Mouse (Mus musculus) midbrain, embryonic 12.5 days (tissue): ENCODE data around the gene Fxn. TPM values are rescaled to one million over a fixed set of nuclear protein-coding genes. Genes with fewer than 3 reads are reported as not detected.

ENCODE experiments used
- ATAC-seq: fragments of 200-750 bp; cut with Nextera tagmentation; 2 replicates; pipeline ENCODE4 v1.8.0; 2017; ENCODE audit warnings: low read depth, moderate TSS enrichment, moderate library complexity; ENCODE audit not compliant: low FRiP score
- H3K27ac ChIP-seq: fragments of 300-500 bp; sonication (generic); replicated peaks from 2 replicates; pipeline ENCODE4 v1.5.1; 2016; ENCODE audit warnings: mild to moderate bottlenecking
- H3K27me3 ChIP-seq: fragments of 300-500 bp; sonication (generic); 2 replicates; pipeline ENCODE4 v1.6.1; 2016; ENCODE audit warnings: mild to moderate bottlenecking
- H3K36me3 ChIP-seq: fragments of 300-500 bp; sonication (generic); 2 replicates; pipeline ENCODE4 v1.6.1; 2016
- H3K4me1 ChIP-seq: fragments of 300-500 bp; sonication (generic); 2 replicates; pipeline ENCODE4 v1.6.1; 2016
- H3K4me2 ChIP-seq: fragments of 300-500 bp; sonication (generic); replicated peaks from 2 replicates; pipeline ENCODE4 v1.6.1; 2016; ENCODE audit warnings: mild to moderate bottlenecking, moderate library complexity
- H3K4me3 ChIP-seq: fragments of 300-500 bp; sonication (generic); 2 replicates; pipeline ENCODE4 v1.5.1; 2016; ENCODE audit warnings: mild to moderate bottlenecking
- H3K9ac ChIP-seq: fragments of 300-500 bp; sonication (generic); replicated peaks from 2 replicates; pipeline ENCODE4 v1.6.1; 2016; ENCODE audit warnings: mild to moderate bottlenecking, moderate library complexity
- H3K9me3 ChIP-seq: fragments of 300-500 bp; sonication (generic); 2 replicates; pipeline ENCODE4 v1.6.1; 2016; ENCODE audit warnings: mild to moderate bottlenecking
- WGBS: fragments of 180-500 bp; shearing (Covaris S2); methylation state at CpG from one replicate; pipeline ENCODE4 v1.1.7; 2016; 5-methylcytosine and 5-hydroxymethylcytosine counted together
- polyA plus RNA-seq: library from polyadenylated mRNA; unstranded; fragments of >200 nt; fragmentation: Nextera tagmentation; extraction: Ambion mirVana; gene quantifications from 2 replicates; pipeline ENCODE4 v1.2.1, GENCODE M21; 2016

Fxn gene
- polyA plus RNA-seq, 1 experiment from 2014 or later = 49.4 TPM

- Histone ChIP-seq H3K4me3 (peak within 1 kb of the TSS; percentile 48), H3K9me3 (no peaks in the 10 kb centered on the region), H3K27ac (no peak within 1 kb of the TSS), H3K36me3 (no peaks in the 10 kb centered on the region), H3K4me1 (peaks cover 15% of the 10 kb centered on the region), H3K4me2 (peak within 1 kb of the TSS; percentile 80), H3K27me3 (peaks cover 47% of the 10 kb centered on the region), H3K9ac (peak within 1 kb of the TSS; percentile 37; the same call in 1 of the 2 replicates)
- WGBS = under 1% methylated on average over 59 of the region's 59 CpGs
- ATAC-seq = peak; percentile 41; the same call in 1 of the 2 replicates
These were observed 55.7 kb downstream of the Fxn start, which contains the start of gene Tjp2 for GRCm38 (mm10) chr19:24224500-24225304. Gene Tjp2, minus strand, starts transcription at chr19:24225030.

GRCm38 (mm10) chr19:24223851-24224251 lies 56.6 kb downstream of the Fxn start:
- 17% methylated on average over 11 of the region's 11 CpGs for WGBS
- peaks cover 47% of the 10 kb centered on the region for H3K27me3 ChIP-seq
- H3K4me3 ChIP-seq = peak overlapping the region; percentile 48; the same call in 1 of the 2 replicates
- no peak for ATAC-seq
- no peaks in the 10 kb centered on the region for H3K9me3 ChIP-seq
- H3K4me1 ChIP-seq = peaks cover 15% of the 10 kb centered on the region
- H3K27ac ChIP-seq = no peak overlapping the region
- H3K36me3 ChIP-seq = no peaks in the 10 kb centered on the region
- no peak overlapping the region for H3K9ac ChIP-seq
- H3K4me2 ChIP-seq = peak overlapping the region; percentile 80

GRCm38 (mm10) chr19:24221455-24221854 lies 59.0 kb downstream of the Fxn start:
- H3K27me3 ChIP-seq = peaks cover 44% of the 10 kb centered on the region
- no peak for ATAC-seq
- H3K9ac ChIP-seq = no peak overlapping the region
- no peak overlapping the region for H3K4me2 ChIP-seq
- no peak overlapping the region for H3K4me3 ChIP-seq
- H3K36me3 ChIP-seq = no peaks in the 10 kb centered on the region
- H3K27ac ChIP-seq = no peak overlapping the region
- H3K4me1 ChIP-seq = peaks cover 15% of the 10 kb centered on the region
- no peaks in the 10 kb centered on the region for H3K9me3 ChIP-seq
- 92% methylated on average over 4 of the region's 4 CpGs for WGBS

GRCm38 (mm10) chr19:24220795-24221445 lies 59.5 kb downstream of the Fxn start:
- no peak overlapping the region for H3K9ac ChIP-seq
- H3K4me2 ChIP-seq = no peak overlapping the region
- peaks cover 15% of the 10 kb centered on the region for H3K4me1 ChIP-seq
- H3K9me3 ChIP-seq = no peaks in the 10 kb centered on the region
- 29% methylated on average over 14 of the region's 14 CpGs for WGBS
- no peaks in the 10 kb centered on the region for H3K36me3 ChIP-seq
- H3K4me3 ChIP-seq = no peak overlapping the region
- H3K27me3 ChIP-seq = peaks cover 38% of the 10 kb centered on the region
- no peak overlapping the region for H3K27ac ChIP-seq
- ATAC-seq = no peak

- Histone ChIP-seq H3K27me3 (peaks cover 19% of the 10 kb centered on the region), H3K9ac (no peak overlapping the region), H3K4me3 (no peak overlapping the region), H3K4me2 (no peak overlapping the region), H3K36me3 (no peaks in the 10 kb centered on the region), H3K4me1 (peaks cover 6% of the 10 kb centered on the region; the same call in 1 of the 2 replicates), H3K27ac (no peak overlapping the region), H3K9me3 (no peaks in the 10 kb centered on the region)
- WGBS = 85% methylated on average over 9 of the region's 9 CpGs
- ATAC-seq = no peak
These were observed 61.4 kb downstream of the Fxn start for GRCm38 (mm10) chr19:24219011-24219410.

GRCm38 (mm10) chr19:24218291-24218690 lies 62.1 kb downstream of the Fxn start:
- no peak overlapping the region for H3K27ac ChIP-seq
- no peak overlapping the region for H3K4me3 ChIP-seq
- no peak for ATAC-seq
- no peak overlapping the region for H3K9ac ChIP-seq
- 50% methylated on average over 2 of the region's 2 CpGs for WGBS
- H3K4me1 ChIP-seq = peaks cover 7% of the 10 kb centered on the region; the same call in 1 of the 2 replicates
- peaks cover 12% of the 10 kb centered on the region for H3K27me3 ChIP-seq
- H3K9me3 ChIP-seq = no peaks in the 10 kb centered on the region
- no peak overlapping the region for H3K4me2 ChIP-seq
- no peaks in the 10 kb centered on the region for H3K36me3 ChIP-seq

- no peak for ATAC-seq
- no peak overlapping the region for H3K4me3 ChIP-seq
- H3K9me3 ChIP-seq = no peaks in the 10 kb centered on the region
- peaks cover 11% of the 10 kb centered on the region; the same call in 1 of the 2 replicates for H3K4me1 ChIP-seq
- no peaks in the 10 kb centered on the region for H3K36me3 ChIP-seq
- H3K4me2 ChIP-seq = no peak overlapping the region
- no peak overlapping the region for H3K9ac ChIP-seq
- no peak overlapping the region for H3K27ac ChIP-seq
- H3K27me3 ChIP-seq = peaks cover 8% of the 10 kb centered on the region
These were observed 62.6 kb downstream of the Fxn start for GRCm38 (mm10) chr19:24217851-24218250.

GRCm38 (mm10) chr19:24216771-24217170 lies 63.6 kb downstream of the Fxn start:
- Histone ChIP-seq H3K27ac (no peak overlapping the region), H3K27me3 (peaks cover 4% of the 10 kb centered on the region), H3K4me2 (no peak overlapping the region), H3K4me3 (no peak overlapping the region), H3K4me1 (peaks cover 12% of the 10 kb centered on the region; the same call in 1 of the 2 replicates), H3K9ac (no peak overlapping the region), H3K36me3 (no peaks in the 10 kb centered on the region), H3K9me3 (no peaks in the 10 kb centered on the region)
- 72% methylated on average over 9 of the region's 9 CpGs for WGBS
- ATAC-seq = no peak

- Histone ChIP-seq H3K4me2 (no peak overlapping the region), H3K4me1 (0 out of 2 replicates have a peak, but pooled peaks cover 6% of the 10 kb centered on the region), H3K36me3 (no peaks in the 10 kb centered on the region), H3K9me3 (no peaks in the 10 kb centered on the region), H3K27me3 (peaks cover 4% of the 10 kb centered on the region), H3K27ac (no peak overlapping the region), H3K4me3 (no peak overlapping the region), H3K9ac (no peak overlapping the region)
- ATAC-seq = no peak
- 77% methylated on average over 7 of the region's 7 CpGs for WGBS
These were observed 65.5 kb downstream of the Fxn start for GRCm38 (mm10) chr19:24214939-24215338.

GRCm38 (mm10) chr19:24213299-24213698 lies 67.1 kb downstream of the Fxn start:
- Histone ChIP-seq H3K4me1 (0 out of 2 replicates have a peak, but pooled peaks cover 6% of the 10 kb centered on the region), H3K36me3 (no peaks in the 10 kb centered on the region), H3K9ac (no peak overlapping the region), H3K4me3 (no peak overlapping the region), H3K27ac (no peak overlapping the region), H3K27me3 (peaks cover 4% of the 10 kb centered on the region), H3K4me2 (no peak overlapping the region), H3K9me3 (no peaks in the 10 kb centered on the region)
- 53% methylated on average over 7 of the region's 7 CpGs for whole genome bisulfite sequencing
- no peak for ATAC-seq

GRCm38 (mm10) chr19:24212552-24213249 lies 67.7 kb downstream of the Fxn start:
- Histone ChIP-seq H3K4me2 (no peak overlapping the region), H3K27me3 (peaks cover 4% of the 10 kb centered on the region), H3K4me1 (0 out of 2 replicates have a peak, but pooled peaks cover 6% of the 10 kb centered on the region), H3K27ac (no peak overlapping the region), H3K9ac (no peak overlapping the region), H3K36me3 (no peaks in the 10 kb centered on the region), H3K4me3 (no peak overlapping the region), H3K9me3 (no peaks in the 10 kb centered on the region)
- no peak for ATAC-seq
- WGBS = 80% methylated on average over 12 of the region's 12 CpGs
